Mouse (Mus musculus) heart, embryonic 16.5 days (tissue): ENCODE data around the gene Wipf3. TPM values are rescaled to one million over a fixed set of nuclear protein-coding genes. Genes with fewer than 3 reads are reported as not detected.
A peak's percentile ranks its signal among the peaks of the same experiment; 100 is the strongest.

Experiments
- ATAC-seq: fragments of 200-750 bp; cut with Nextera tagmentation; replicated peaks from 2 replicates; pipeline ENCODE4 v1.8.0; 2017; ENCODE audit warnings: moderate number of reproducible peaks; ENCODE audit not compliant: insufficient read depth, low FRiP score; ENCODE audit errors: extremely low read depth
- H3K27ac ChIP-seq: fragments of 300-500 bp; sonication (generic); 2 replicates; pipeline ENCODE4 v1.5.1; 2014; ENCODE audit warnings: mild to moderate bottlenecking, low read length, control low read depth, moderate library complexity
- H3K27me3 ChIP-seq: fragments of 300-500 bp; sonication (generic); 2 replicates; pipeline ENCODE4 v1.6.1; 2014; ENCODE audit warnings: low read length, mixed read lengths; ENCODE audit not compliant: control insufficient read depth, insufficient read depth
- H3K36me3 ChIP-seq: fragments of 300-500 bp; sonication (generic); 2 replicates; pipeline ENCODE4 v1.6.1; 2014; ENCODE audit not compliant: control insufficient read depth, insufficient read depth
- H3K4me1 ChIP-seq: fragments of 300-500 bp; sonication (generic); 2 replicates; pipeline ENCODE4 v1.6.1; 2014; ENCODE audit warnings: low read length, mixed read lengths; ENCODE audit not compliant: control insufficient read depth, insufficient read depth
- H3K4me2 ChIP-seq: fragments of 300-500 bp; sonication (generic); 2 replicates; pipeline ENCODE4 v1.6.1; 2014; ENCODE audit warnings: low read depth, mild to moderate bottlenecking, control low read depth, low read length
- H3K4me3 ChIP-seq: fragments of 300-500 bp; sonication (generic); 2 replicates; pipeline ENCODE4 v1.5.1; 2014; ENCODE audit warnings: mild to moderate bottlenecking, control low read depth, low read length
- H3K9ac ChIP-seq: fragments of 300-500 bp; sonication (generic); 2 replicates; pipeline ENCODE4 v1.6.1; 2014; ENCODE audit warnings: low read length, control low read depth
- H3K9me3 ChIP-seq: fragments of 300-500 bp; sonication (generic); replicated peaks from 2 replicates; pipeline ENCODE4 v1.6.1; 2016; ENCODE audit warnings: low read length; ENCODE audit not compliant: control insufficient read depth
- WGBS: fragments of 180-500 bp; shearing (Covaris S2); extraction: QIAGEN DNeasy Blood & Tissue Kit; methylation state at CpG from one replicate; pipeline ENCODE4 v1.1.7; 2014; 5-methylcytosine and 5-hydroxymethylcytosine counted together
- polyA plus RNA-seq: library from polyadenylated mRNA; unstranded; fragments of >200 nt; fragmentation: Nextera tagmentation; extraction: Ambion mirVana; gene quantifications from 2 replicates; pipeline ENCODE4 v1.2.1, GENCODE M21; 2015

The Wipf3 gene
- polyA plus RNA-seq, 1 experiment from 2014 or later: 3.6 TPM

GRCm38 (mm10) chr6:54481390-54482112 is 52.1 kb downstream of the Wipf3 start:
- Histone ChIP-seq H3K36me3 (no peaks in the 10 kb centered on the region), H3K9me3 (no peaks in the 10 kb centered on the region), H3K4me2 (no peak overlapping the region), H3K4me1 (0 out of 2 replicates have a peak, but pooled peaks cover 2% of the 10 kb centered on the region), H3K9ac (no peak overlapping the region), H3K27me3 (no peaks in the 10 kb centered on the region), H3K4me3 (no peak overlapping the region), H3K27ac (no peak overlapping the region)
- no peak for ATAC-seq
- WGBS: 69% methylated on average over 15 of the region's 15 CpGs

- WGBS: 50% methylated on average over 12 of the region's 12 CpGs
These were observed 55.6 kb downstream of the Wipf3 start for GRCm38 (mm10) chr6:54485000-54485399.

GRCm38 (mm10) chr6:54485435-54485901 is 56.1 kb downstream of the Wipf3 start:
- Histone ChIP-seq H3K27me3 (no peaks in the 10 kb centered on the region), H3K4me2 (peak overlapping the region; percentile 65), H3K9ac (0 out of 2 replicates have a peak overlapping the region, but pooled peaks have one; percentile 21), H3K9me3 (no peaks in the 10 kb centered on the region), H3K36me3 (no peaks in the 10 kb centered on the region), H3K27ac (no peak overlapping the region), H3K4me3 (peak overlapping the region; percentile 34), H3K4me1 (0 out of 2 replicates have a peak, but pooled peaks cover 2% of the 10 kb centered on the region)
- 12% methylated on average over 21 of the region's 25 CpGs for WGBS
- 0 out of 2 replicates have a peak, but pooled peaks have one; percentile 23 for ATAC-seq

More at GRCm38 (mm10) chr6:54485000-54485399, 55.6 kb downstream of the Wipf3 start:
- no peaks in the 10 kb centered on the region for H3K27me3 ChIP-seq
- no peak overlapping the region for H3K9ac ChIP-seq
- 0 out of 2 replicates have a peak, but pooled peaks cover 2% of the 10 kb centered on the region for H3K4me1 ChIP-seq
- no peak overlapping the region; the same call in 1 of the 2 replicates for H3K4me3 ChIP-seq
- 0 out of 2 replicates have a peak, but pooled peaks have one; percentile 33 for ATAC-seq
- no peaks in the 10 kb centered on the region for H3K36me3 ChIP-seq
- H3K4me2 ChIP-seq: peak overlapping the region; percentile 65
- H3K27ac ChIP-seq: no peak overlapping the region
- no peaks in the 10 kb centered on the region for H3K9me3 ChIP-seq

- Histone ChIP-seq H3K4me2 (peak overlapping the region; percentile 65), H3K4me1 (0 out of 2 replicates have a peak, but pooled peaks cover 2% of the 10 kb centered on the region), H3K4me3 (peak overlapping the region; percentile 34), H3K27ac (no peak overlapping the region), H3K27me3 (no peaks in the 10 kb centered on the region), H3K9ac (no peak overlapping the region), H3K9me3 (no peaks in the 10 kb centered on the region), H3K36me3 (no peaks in the 10 kb centered on the region)
- 31% methylated on average over 6 of the region's 6 CpGs for WGBS
- no peak for ATAC-seq
These were observed 56.7 kb downstream of the Wipf3 start for GRCm38 (mm10) chr6:54485973-54486569.

GRCm38 (mm10) chr6:54491074-54491473 is 61.7 kb downstream of the Wipf3 start:
- 73% methylated on average over 7 of the region's 7 CpGs for WGBS
- Histone ChIP-seq H3K4me1 (no peaks in the 10 kb centered on the region), H3K27me3 (no peaks in the 10 kb centered on the region), H3K36me3 (no peaks in the 10 kb centered on the region), H3K4me3 (no peak overlapping the region), H3K9ac (no peak overlapping the region), H3K4me2 (no peak overlapping the region), H3K9me3 (no peaks in the 10 kb centered on the region), H3K27ac (no peak overlapping the region)
- ATAC-seq: no peak

- H3K27ac ChIP-seq: no peak overlapping the region
- H3K9me3 ChIP-seq: no peaks in the 10 kb centered on the region
- no peak overlapping the region for H3K9ac ChIP-seq
- no peaks in the 10 kb centered on the region for H3K27me3 ChIP-seq
- H3K4me1 ChIP-seq: no peaks in the 10 kb centered on the region
- no peak for ATAC-seq
- no peaks in the 10 kb centered on the region for H3K36me3 ChIP-seq
- no peak overlapping the region for H3K4me3 ChIP-seq
- no peak overlapping the region for H3K4me2 ChIP-seq
These were observed 64.7 kb downstream of the Wipf3 start for GRCm38 (mm10) chr6:54494097-54494496.

- no peaks in the 10 kb centered on the region for H3K4me1 ChIP-seq
- no peak overlapping the region for H3K27ac ChIP-seq
- H3K36me3 ChIP-seq: no peaks in the 10 kb centered on the region
- no peak overlapping the region for H3K4me3 ChIP-seq
- H3K4me2 ChIP-seq: no peak overlapping the region
- 77% methylated on average over 11 of the region's 11 CpGs for WGBS
- no peak for ATAC-seq
- no peak overlapping the region for H3K9ac ChIP-seq
- no peaks in the 10 kb centered on the region for H3K27me3 ChIP-seq
- no peaks in the 10 kb centered on the region for H3K9me3 ChIP-seq
These were observed 65.4 kb downstream of the Wipf3 start for GRCm38 (mm10) chr6:54494612-54495398.

GRCm38 (mm10) chr6:54496214-54496613 is 66.8 kb downstream of the Wipf3 start:
- Histone ChIP-seq H3K4me3 (no peak overlapping the region), H3K9ac (no peak overlapping the region), H3K4me2 (no peak overlapping the region), H3K27me3 (no peaks in the 10 kb centered on the region), H3K27ac (no peak overlapping the region), H3K36me3 (0 out of 2 replicates have a peak, but pooled peaks cover 1% of the 10 kb centered on the region), H3K4me1 (no peaks in the 10 kb centered on the region), H3K9me3 (no peaks in the 10 kb centered on the region)
- WGBS: 83% methylated on average over 7 of the region's 7 CpGs
- no peak for ATAC-seq
